Mouse (Mus musculus) hindbrain, postnatal 0 days (tissue): ENCODE results near the gene Gm17606. TPM values are rescaled to one million over a fixed set of nuclear protein-coding genes. Genes with fewer than 3 reads are reported as not detected.
A peak's percentile ranks its signal among the peaks of the same experiment; 100 is the strongest.

Source experiments
- ATAC-seq: fragments of 200-750 bp; cut with Nextera tagmentation; 2 replicates; pipeline ENCODE4 v1.8.0; 2017; ENCODE audit warnings: mild to moderate bottlenecking, moderate TSS enrichment, moderate library complexity
- DNase-seq: peaks from one replicate; pipeline ENCODE4 v3.0.0-alpha.2; 2015; ENCODE audit warnings: low spot score
- H3K27ac ChIP-seq: fragments of 300-500 bp; sonication (generic); 2 replicates; pipeline ENCODE4 v1.5.1; 2014; ENCODE audit warnings: mild to moderate bottlenecking
- H3K27me3 ChIP-seq: fragments of 300-500 bp; sonication (generic); 2 replicates; pipeline ENCODE4 v1.6.1; 2014; ENCODE audit warnings: low read length, mixed read lengths; ENCODE audit not compliant: insufficient read depth
- H3K36me3 ChIP-seq: fragments of 300-500 bp; sonication (generic); 2 replicates; pipeline ENCODE4 v1.6.1; 2014; ENCODE audit warnings: low read length, mixed read lengths; ENCODE audit not compliant: insufficient read depth
- H3K4me1 ChIP-seq: fragments of 300-500 bp; sonication (generic); 2 replicates; pipeline ENCODE4 v1.6.1; 2014; ENCODE audit warnings: antibody characterized with exemption, low read length, mixed read lengths; ENCODE audit not compliant: insufficient read depth
- H3K4me2 ChIP-seq: fragments of 300-500 bp; sonication (generic); 2 replicates; pipeline ENCODE4 v1.6.1; 2014; ENCODE audit warnings: low read depth, mild to moderate bottlenecking, low read length, moderate library complexity, mixed read lengths
- H3K4me3 ChIP-seq: fragments of 300-500 bp; sonication (generic); 2 replicates; pipeline ENCODE4 v1.5.1; 2014; ENCODE audit warnings: low read length
- H3K9ac ChIP-seq: fragments of 300-500 bp; sonication (generic); replicated peaks from 2 replicates; pipeline ENCODE4 v1.6.1; 2014; ENCODE audit warnings: mild to moderate bottlenecking, low read length, moderate library complexity, mixed read lengths
- H3K9me3 ChIP-seq: fragments of 300-500 bp; sonication (generic); 2 replicates; pipeline ENCODE4 v1.6.1; 2016; ENCODE audit warnings: low read length, mixed read lengths
- CTCF ChIP-seq: IDR thresholded peaks from 2 replicates; pipeline ENCODE4 v1.5.1; 2016; ENCODE audit warnings: antibody characterized with exemption, control low read depth, low read depth
- WGBS: fragments of 180-500 bp; shearing (Covaris S2); extraction: QIAGEN DNeasy Blood & Tissue Kit; methylation state at CpG from one replicate; pipeline ENCODE4 v1.1.7; 2014; 5-methylcytosine and 5-hydroxymethylcytosine counted together
- polyA plus RNA-seq: library from polyadenylated mRNA; unstranded; fragments of >200 nt; fragmentation: Nextera tagmentation; extraction: Ambion mirVana; gene quantifications from 2 replicates; pipeline ENCODE4 v1.2.1, GENCODE M21; 2015
- total RNA-seq: library from RNA; depleted of rRNA; stranded (reverse); fragments of >200 nt; gene quantifications from 2 replicates; pipeline ENCODE4 v1.2.3, GENCODE M21; 2014

Gene Gm17606
- total and polyA plus RNA-seq, 2 experiments from 2014 or later = not detected

- DNase-seq = no peak
- Histone ChIP-seq H3K4me2 (no peak overlapping the region), H3K9ac (no peak overlapping the region), H3K4me3 (no peak overlapping the region), H3K27me3 (no peaks in the 10 kb centered on the region), H3K9me3 (no peaks in the 10 kb centered on the region), H3K36me3 (no peaks in the 10 kb centered on the region), H3K4me1 (no peaks in the 10 kb centered on the region), H3K27ac (no peak overlapping the region)
- TF ChIP-seq CTCF = no peak
- ATAC-seq = no peak
- WGBS = 86% methylated on average over 6 of the region's 6 CpGs
Observed at GRCm38 (mm10) chr14:54623334-54623733, 17.4 kb upstream of the Gm17606 start.

GRCm38 (mm10) chr14:54624976-54625375 is 15.8 kb upstream of the Gm17606 start:
- Histone ChIP-seq H3K36me3 (no peaks in the 10 kb centered on the region), H3K9ac (no peak overlapping the region), H3K4me2 (no peak overlapping the region), H3K27ac (no peak overlapping the region), H3K4me1 (no peaks in the 10 kb centered on the region), H3K27me3 (no peaks in the 10 kb centered on the region), H3K4me3 (no peak overlapping the region), H3K9me3 (no peaks in the 10 kb centered on the region)
- no peak for TF ChIP-seq CTCF
- ATAC-seq (no peak), DNase-seq (no peak)
- WGBS = 60% methylated on average over 10 of the region's 10 CpGs

GRCm38 (mm10) chr14:54628103-54628502 is 12.6 kb upstream of the Gm17606 start:
- no peak for ATAC-seq
- H3K4me2 ChIP-seq = no peak overlapping the region
- H3K4me1 ChIP-seq = no peaks in the 10 kb centered on the region; the same call in 1 of the 2 replicates
- no peak for TF ChIP-seq CTCF
- no peak overlapping the region for H3K9ac ChIP-seq
- H3K9me3 ChIP-seq = no peaks in the 10 kb centered on the region
- H3K27me3 ChIP-seq = no peaks in the 10 kb centered on the region
- H3K36me3 ChIP-seq = 0 out of 2 replicates have a peak, but pooled peaks cover 12% of the 10 kb centered on the region
- no peak for DNase-seq
- no peak overlapping the region for H3K4me3 ChIP-seq
- no peak overlapping the region for H3K27ac ChIP-seq
- WGBS = 86% methylated on average over 5 of the region's 5 CpGs

GRCm38 (mm10) chr14:54629797-54630196 is 11.0 kb upstream of the Gm17606 start:
- DNase-seq = no peak
- Histone ChIP-seq H3K36me3 (peaks cover 12% of the 10 kb centered on the region; the same call in 1 of the 2 replicates), H3K27ac (no peak overlapping the region), H3K9me3 (no peaks in the 10 kb centered on the region), H3K4me3 (no peak overlapping the region), H3K4me2 (no peak overlapping the region), H3K27me3 (no peaks in the 10 kb centered on the region), H3K4me1 (no peaks in the 10 kb centered on the region; the same call in 1 of the 2 replicates), H3K9ac (no peak overlapping the region)
- no peak for TF ChIP-seq CTCF
- 93% methylated on average over 2 of the region's 2 CpGs for WGBS
- no peak for ATAC-seq

- H3K4me3 ChIP-seq = no peak overlapping the region
- DNase-seq (peak; percentile 34), ATAC-seq (peak; percentile 72)
- peak overlapping the region; percentile 56; the same call in 1 of the 2 replicates for H3K27ac ChIP-seq
- H3K27me3 ChIP-seq = no peaks in the 10 kb centered on the region
- H3K9ac ChIP-seq = 0 out of 2 replicates have a peak overlapping the region, but pooled peaks have one; percentile 5
- H3K4me1 ChIP-seq = no peaks in the 10 kb centered on the region; the same call in 1 of the 2 replicates
- no peak for TF ChIP-seq CTCF
- H3K9me3 ChIP-seq = no peaks in the 10 kb centered on the region
- WGBS = 46% methylated on average over 11 of the region's 11 CpGs
- peaks cover 12% of the 10 kb centered on the region; the same call in 1 of the 2 replicates for H3K36me3 ChIP-seq
- no peak overlapping the region for H3K4me2 ChIP-seq
Observed at GRCm38 (mm10) chr14:54630583-54631239, 10.0 kb upstream of the Gm17606 start.

GRCm38 (mm10) chr14:54631240-54631599 is 9.5 kb upstream of the Gm17606 start:
- Histone ChIP-seq H3K9me3 (no peaks in the 10 kb centered on the region), H3K27me3 (no peaks in the 10 kb centered on the region), H3K27ac (peak overlapping the region; percentile 56; the same call in 1 of the 2 replicates), H3K4me2 (0 out of 2 replicates have a peak overlapping the region, but pooled peaks have one; percentile 1), H3K4me3 (no peak overlapping the region), H3K9ac (no peak overlapping the region), H3K36me3 (peaks cover 12% of the 10 kb centered on the region; the same call in 1 of the 2 replicates), H3K4me1 (no peaks in the 10 kb centered on the region; the same call in 1 of the 2 replicates)
- ATAC-seq (peak; percentile 54), DNase-seq (no peak)
- WGBS = 28% methylated on average over 4 of the region's 4 CpGs
- no peak for TF ChIP-seq CTCF

GRCm38 (mm10) chr14:54632252-54632651 is 8.5 kb upstream of the Gm17606 start:
- DNase-seq = no peak
- peaks cover 12% of the 10 kb centered on the region; the same call in 1 of the 2 replicates for H3K36me3 ChIP-seq
- 91% methylated on average over 35 of the region's 37 CpGs for WGBS

More at GRCm38 (mm10) chr14:54632252-54632651, 8.5 kb upstream of the Gm17606 start:
- Histone ChIP-seq H3K27ac (no peak overlapping the region), H3K9ac (no peak overlapping the region), H3K4me2 (no peak overlapping the region), H3K4me1 (no peaks in the 10 kb centered on the region; the same call in 1 of the 2 replicates), H3K9me3 (no peaks in the 10 kb centered on the region), H3K4me3 (no peak overlapping the region), H3K27me3 (no peaks in the 10 kb centered on the region)
- ATAC-seq = no peak
- no peak for TF ChIP-seq CTCF
